Mouse (Mus musculus) layer of hippocampus, postnatal 36 days (tissue): ENCODE data around the gene Trp53. TPM values are rescaled to one million over a fixed set of nuclear protein-coding genes. Genes with fewer than 3 reads are reported as not detected.
"Not testable (repeated sequence)": the region's sequence is repeated elsewhere in the genome, so short reads cannot be mapped to it uniquely, and the experiment has no call there.

Source experiments
- DNase-seq, 2 experiments: peaks; one replicate each; pipeline ENCODE4 v3.0.0; 2022
- total RNA-seq, 2 experiments: library from RNA; stranded (reverse); gene quantifications; 2 replicates each; pipeline ENCODE4 v1.2.3; 2021

Trp53 gene
- 10 to 100 TPM; 25.4 to 27.4 TPM for total RNA-seq

- DNase-seq, result peak; percentile 87 to 89
Observed at GRCm38 (mm10) chr11:69580091-69580514, at the start of gene Trp53, which contains the start of gene Wrap53. Gene Trp53 (plus strand): TSS chr11:69580359. Gene Wrap53 (minus strand): TSS chr11:69580255.

GRCm38 (mm10) chr11:69530755-69531154 lies 49.4 kb upstream of the Trp53 start:
- not testable (repeated sequence) for DNase-seq

- no peak for DNase-seq
Observed at GRCm38 (mm10) chr11:69532480-69533150, 47.5 kb upstream of the Trp53 start.

GRCm38 (mm10) chr11:69534990-69535389 lies 45.2 kb upstream of the Trp53 start:
- no peak for DNase-seq

GRCm38 (mm10) chr11:69540700-69541099 lies 39.5 kb upstream of the Trp53 start:
- DNase-seq, result no peak

- DNase-seq, result not testable (repeated sequence)
Observed at GRCm38 (mm10) chr11:69541741-69542140, 38.4 kb upstream of the Trp53 start.

- no peak for DNase-seq
Observed at GRCm38 (mm10) chr11:69543598-69543997, 36.6 kb upstream of the Trp53 start.

- DNase-seq, result no peak
Observed at GRCm38 (mm10) chr11:69545957-69546356, 34.2 kb upstream of the Trp53 start.

GRCm38 (mm10) chr11:69546423-69547053 lies 33.6 kb upstream of the Trp53 start:
- peak; percentile 75 to 81 for DNase-seq

- peak in 1 of 2 experiments; percentile 53 for DNase-seq
Observed at GRCm38 (mm10) chr11:69547071-69547470, 33.1 kb upstream of the Trp53 start.

GRCm38 (mm10) chr11:69549060-69549656 lies 31.0 kb upstream of the Trp53 start, which contains the start of gene Dnah2:
Gene Dnah2 (minus strand): TSS chr11:69549110.
- DNase-seq, result peak in 1 of 2 experiments; percentile 40

- no peak for DNase-seq
Observed at GRCm38 (mm10) chr11:69551310-69551709, 28.8 kb upstream of the Trp53 start.

GRCm38 (mm10) chr11:69552622-69553340 lies 27.4 kb upstream of the Trp53 start:
- peak; percentile 74 to 77 for DNase-seq

GRCm38 (mm10) chr11:69553341-69553721 lies 26.8 kb upstream of the Trp53 start:
- no peak for DNase-seq

- DNase-seq, result no peak
Observed at GRCm38 (mm10) chr11:69554539-69555140, 25.5 kb upstream of the Trp53 start.

GRCm38 (mm10) chr11:69557381-69557958 lies 22.7 kb upstream of the Trp53 start:
- DNase-seq, result peak; percentile 57 to 58

- no peak for DNase-seq
Observed at GRCm38 (mm10) chr11:69558756-69559155, 21.4 kb upstream of the Trp53 start.

GRCm38 (mm10) chr11:69559183-69559582 lies 21.0 kb upstream of the Trp53 start:
- no peak for DNase-seq

GRCm38 (mm10) chr11:69559851-69560765 lies 20.1 kb upstream of the Trp53 start, which contains the start of gene Efnb3:
Gene Efnb3 (minus strand): TSS chr11:69560205.
- peak; percentile 44 to 56 for DNase-seq
